Mouse (Mus musculus): ENCODE data around the gene Rnf114.

DNA sequence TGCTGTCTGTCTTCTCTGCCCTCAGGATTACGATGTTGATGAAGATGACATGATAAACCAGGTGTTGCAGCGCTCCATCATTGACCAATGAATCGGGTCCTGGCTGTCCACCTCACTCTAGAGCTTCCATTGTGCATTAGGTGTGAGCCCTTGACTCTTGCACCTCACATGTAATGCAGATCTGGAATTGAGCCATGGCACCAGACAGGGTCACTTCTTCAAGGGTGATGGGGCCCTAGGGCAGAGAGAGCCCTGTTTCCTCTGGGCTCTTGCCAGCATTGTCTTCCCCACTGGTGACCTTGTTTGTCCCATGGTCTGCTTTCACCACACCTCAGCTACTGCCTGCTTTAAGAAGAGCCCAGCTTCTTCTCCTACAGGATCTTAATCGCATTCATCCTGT, 22.2 kb downstream of the Rnf114 start:
- TF ChIP-seq CTCF (IDR thresholded peaks at IDR 0.05; ENCODE audit: low read depth) (no peak), EP300 (IDR thresholded peaks at IDR 0.05; ENCODE audit: low read depth) (no peak)
